Mouse (Mus musculus) ovary, postnatal 14 days (tissue): ENCODE measurements around the gene Gm5431.
A peak's percentile ranks its signal among the peaks of the same experiment; 100 is the strongest.
"Not testable (repeated sequence)": the region's sequence is repeated elsewhere in the genome, so short reads cannot be mapped to it uniquely, and the experiment has no call there.

ENCODE experiments used
- DNase-seq: peaks from one replicate; pipeline ENCODE4 v3.0.0; 2022; ENCODE audit warnings: low spot score

The Gm5431 gene

GRCm38 (mm10) chr11:48902021-48902420 lies at the start of gene Gm5431:
Gm5431 (minus strand) TSS chr11:48902214.
- DNase-seq: no peak

GRCm38 (mm10) chr11:48946090-48946489 lies 44.1 kb upstream of the Gm5431 start, which contains the start of gene Psme2b:
Psme2b (minus strand) TSS chr11:48946190.
- DNase-seq: not testable (repeated sequence)

DNA sequence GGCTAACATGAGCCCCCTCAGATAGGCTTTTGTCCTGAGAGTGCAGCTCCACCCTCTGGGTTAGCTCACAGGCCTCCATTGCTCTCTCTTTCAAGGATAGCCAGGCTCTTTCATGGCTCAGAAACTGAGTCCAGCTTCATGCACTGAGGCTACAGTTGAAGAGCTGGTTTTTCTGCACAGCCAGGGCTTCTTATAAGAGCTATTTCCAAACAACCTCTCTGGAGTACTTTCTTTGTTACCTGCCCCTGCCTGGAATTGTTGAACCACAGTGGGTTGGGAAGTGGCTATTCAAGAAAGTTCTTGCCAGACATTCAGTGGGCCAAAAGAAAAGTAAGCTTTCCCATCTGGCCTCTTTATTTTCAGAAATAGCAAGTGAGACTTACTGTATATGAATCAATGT lies 37.3 kb upstream of the Gm5431 start:
- not testable (repeated sequence) for DNase-seq

GRCm38 (mm10) chr11:48935291-48935690 lies 33.3 kb upstream of the Gm5431 start:
- DNase-seq: not testable (repeated sequence)

DNA sequence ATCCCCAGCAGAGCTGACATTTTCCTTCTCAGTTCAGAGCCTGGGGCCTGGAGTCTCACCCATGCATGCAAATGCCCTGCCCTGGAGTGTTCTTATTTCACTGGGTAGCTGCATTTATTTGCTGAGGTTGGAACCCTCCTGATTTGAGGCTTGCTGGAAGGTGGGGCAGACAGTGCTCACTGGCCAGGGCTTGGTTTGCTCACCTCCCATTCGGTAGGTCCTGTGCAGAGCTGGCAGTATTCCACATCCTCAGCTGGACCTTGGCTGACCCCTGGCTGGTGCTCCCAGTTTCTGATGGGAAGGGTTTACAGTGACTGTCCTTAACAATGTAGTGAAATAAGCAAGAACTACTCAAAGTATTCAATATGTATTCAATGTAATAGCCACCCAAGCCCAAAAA lies 31.9 kb upstream of the Gm5431 start:
- not testable (repeated sequence) for DNase-seq

- not testable (repeated sequence) for DNase-seq
Observed at GRCm38 (mm10) chr11:48933422-48933821, 31.4 kb upstream of the Gm5431 start.

DNA sequence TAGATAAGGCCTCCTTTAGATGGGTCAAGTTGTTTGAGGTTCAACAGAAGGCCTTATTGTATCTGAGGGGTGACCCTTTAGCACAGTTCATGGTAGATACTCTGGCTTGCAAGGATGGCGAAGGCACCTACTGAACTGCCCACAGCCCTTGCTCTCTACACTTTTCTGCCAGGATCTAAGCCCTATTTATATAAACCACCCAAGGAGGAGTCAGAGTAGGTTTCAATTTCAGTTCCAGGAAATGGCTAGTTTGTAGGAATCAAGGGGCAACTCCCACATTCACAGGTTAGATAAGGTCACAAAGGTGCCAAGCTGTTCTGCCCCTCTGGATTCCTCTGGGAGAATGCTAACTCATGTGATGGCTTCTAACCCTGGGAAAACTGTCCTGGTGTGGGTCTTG lies 26.1 kb upstream of the Gm5431 start:
- DNase-seq: not testable (repeated sequence)

DNA sequence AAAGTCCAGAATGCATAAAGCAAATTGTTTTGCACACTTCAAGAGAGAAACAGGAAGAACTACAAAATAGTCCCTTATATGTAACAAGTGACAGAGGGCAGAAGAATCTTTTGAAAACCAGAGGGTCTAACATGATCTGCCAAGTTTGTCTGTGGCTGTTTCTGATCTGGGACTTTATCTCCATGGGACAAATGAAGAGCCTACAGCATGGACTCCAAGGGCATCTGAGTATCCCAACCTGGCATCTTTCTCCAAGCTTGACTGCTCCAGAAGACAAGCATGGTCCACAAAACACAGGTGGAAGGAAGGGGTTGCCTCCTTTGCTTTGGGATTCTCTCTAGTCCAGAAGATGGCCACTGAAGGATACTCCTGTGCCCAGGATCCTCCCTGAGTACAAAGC lies 24.4 kb upstream of the Gm5431 start:
- DNase-seq: not testable (repeated sequence)

DNA sequence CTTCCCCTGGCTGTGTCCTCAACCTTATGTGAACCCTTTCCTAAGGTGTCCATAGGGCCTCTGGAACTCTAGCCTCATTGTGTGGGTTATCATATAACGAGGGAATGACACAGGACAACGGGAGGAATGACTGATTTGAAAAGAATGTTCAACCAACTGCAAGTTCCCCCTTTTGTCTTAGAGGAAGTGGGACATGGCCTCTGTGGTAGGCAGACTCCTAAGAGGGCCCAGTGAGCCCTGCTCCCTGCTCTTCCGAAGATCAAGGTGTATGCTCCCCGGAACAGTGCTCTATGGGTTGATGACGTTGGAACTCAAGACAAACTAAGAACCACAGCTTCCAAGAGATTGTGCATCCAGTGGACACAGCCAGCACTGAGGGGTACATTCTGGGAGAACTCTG lies 21.8 kb upstream of the Gm5431 start:
- not testable (repeated sequence) for DNase-seq

DNA sequence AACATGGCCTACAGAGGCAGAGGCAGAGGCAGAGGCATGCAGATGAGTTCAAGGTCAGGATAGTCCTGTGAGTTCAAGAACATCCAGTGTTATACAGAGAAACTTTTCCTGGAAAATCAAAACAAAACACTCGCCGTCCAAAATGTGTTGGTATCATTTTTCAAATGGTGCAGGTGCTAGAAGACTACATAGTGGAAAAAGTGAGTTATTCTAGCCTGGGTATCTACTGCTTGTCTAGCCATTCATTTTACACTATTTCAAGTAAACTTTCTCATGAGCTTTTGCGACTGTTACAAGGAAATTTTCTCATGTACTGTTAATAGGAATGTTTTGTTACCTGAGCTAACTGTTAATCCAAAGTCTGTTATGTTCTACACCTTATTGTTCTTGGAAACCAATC lies 16.4 kb upstream of the Gm5431 start:
- no peak for DNase-seq

- DNase-seq: no peak
Observed at GRCm38 (mm10) chr11:48913611-48914010, 11.6 kb upstream of the Gm5431 start.

DNA sequence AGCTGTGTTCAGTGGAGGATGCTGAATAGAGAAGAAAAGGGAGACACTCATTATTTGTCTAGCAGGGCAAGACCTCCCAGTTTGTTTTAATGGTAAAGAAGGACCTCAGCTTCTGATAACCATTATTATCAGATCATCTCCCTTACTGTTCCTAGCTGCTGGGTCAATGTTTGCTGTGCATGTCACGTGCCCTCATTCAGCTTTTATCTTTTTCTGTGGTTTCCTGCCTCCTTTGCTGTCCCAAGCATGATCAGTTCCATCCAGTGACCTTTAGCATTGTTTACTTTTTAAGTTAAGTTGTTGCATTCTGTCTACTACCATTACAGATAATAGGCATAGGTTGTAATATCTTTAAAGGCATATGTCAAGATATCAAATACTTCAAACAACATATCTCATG lies 6.4 kb upstream of the Gm5431 start:
- DNase-seq: no peak

- not testable (repeated sequence) for DNase-seq
Observed at GRCm38 (mm10) chr11:48901567-48901930, 465 bp downstream of the Gm5431 start.

- not testable (repeated sequence) for DNase-seq
Observed at GRCm38 (mm10) chr11:48900654-48901566, 1.1 kb downstream of the Gm5431 start.

GRCm38 (mm10) chr11:48898812-48899431 lies 3.1 kb downstream of the Gm5431 start:
- DNase-seq: no peak

DNA sequence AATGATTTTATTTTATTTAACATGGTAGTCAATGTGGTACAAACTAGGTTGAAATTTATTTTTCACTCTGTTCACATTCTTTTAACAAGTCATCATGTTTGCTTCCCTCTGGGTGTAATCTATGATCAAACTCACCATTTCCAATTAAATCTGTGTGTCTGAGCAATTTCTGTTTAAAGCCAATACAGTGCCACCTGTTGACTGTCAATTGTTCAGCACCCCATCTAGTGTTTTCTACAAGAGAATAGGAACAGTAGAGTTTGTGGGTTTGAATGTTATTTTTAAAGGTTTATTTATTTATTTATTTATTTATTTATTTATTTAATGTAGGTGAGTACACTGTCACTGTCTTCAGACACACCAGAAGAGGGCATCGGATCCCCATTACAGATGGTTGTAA lies 25.3 kb downstream of the Gm5431 start:
- no peak for DNase-seq

GRCm38 (mm10) chr11:48875343-48875837 lies 26.6 kb downstream of the Gm5431 start:
- DNase-seq: not testable (repeated sequence)

GRCm38 (mm10) chr11:48874465-48874864 lies 27.5 kb downstream of the Gm5431 start:
- peak; percentile 45 for DNase-seq

DNA sequence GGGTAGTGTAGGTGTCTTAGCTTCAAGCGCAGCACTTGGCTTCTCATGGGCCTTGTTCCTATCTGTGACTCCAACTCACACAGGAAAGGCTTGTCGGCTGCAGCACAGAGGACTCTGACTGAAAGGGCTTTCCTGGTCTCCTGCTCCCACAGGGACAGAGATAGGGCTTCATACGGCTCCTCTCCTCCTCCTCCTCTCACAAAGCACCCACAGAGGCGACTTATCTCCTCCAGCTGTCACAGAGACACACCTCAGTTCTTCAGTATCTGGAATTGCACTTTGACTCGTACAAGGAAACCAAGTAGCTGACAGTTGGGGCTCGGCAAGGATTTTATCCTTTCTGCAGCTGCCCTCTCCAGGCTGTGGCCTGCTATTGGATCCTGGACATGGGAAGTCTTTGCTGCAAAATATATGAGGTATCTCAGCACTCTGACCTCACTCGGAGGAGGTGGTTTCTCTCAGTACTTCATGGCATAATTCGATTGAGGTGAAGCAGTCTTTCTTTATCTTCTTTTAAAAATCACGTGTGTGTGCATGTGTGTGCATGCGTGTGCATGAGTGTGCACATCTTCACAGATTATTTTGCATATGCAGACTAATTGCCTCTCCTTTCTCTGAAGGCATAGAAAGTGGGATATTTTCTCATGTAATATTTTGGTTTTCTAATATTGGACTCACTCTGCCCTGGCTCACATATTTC lies 28.3 kb downstream of the Gm5431 start:
- no peak for DNase-seq

GRCm38 (mm10) chr11:48872695-48873300 lies 29.2 kb downstream of the Gm5431 start:
- no peak for DNase-seq

GRCm38 (mm10) chr11:48871817-48872541 lies 30.0 kb downstream of the Gm5431 start:
- DNase-seq: peak; percentile 28
